Mouse (Mus musculus) forelimb bud, embryonic 11.5 days (tissue): ENCODE results near the gene Ccdc144b.
A peak's percentile ranks its signal among the peaks of the same experiment; 100 is the strongest.

Experiments used
- DNase-seq: peaks from one replicate; pipeline ENCODE4 v3.0.0-alpha.2; 2012; ENCODE audit warnings: low read depth, low spot score

The Ccdc144b gene

DNA sequence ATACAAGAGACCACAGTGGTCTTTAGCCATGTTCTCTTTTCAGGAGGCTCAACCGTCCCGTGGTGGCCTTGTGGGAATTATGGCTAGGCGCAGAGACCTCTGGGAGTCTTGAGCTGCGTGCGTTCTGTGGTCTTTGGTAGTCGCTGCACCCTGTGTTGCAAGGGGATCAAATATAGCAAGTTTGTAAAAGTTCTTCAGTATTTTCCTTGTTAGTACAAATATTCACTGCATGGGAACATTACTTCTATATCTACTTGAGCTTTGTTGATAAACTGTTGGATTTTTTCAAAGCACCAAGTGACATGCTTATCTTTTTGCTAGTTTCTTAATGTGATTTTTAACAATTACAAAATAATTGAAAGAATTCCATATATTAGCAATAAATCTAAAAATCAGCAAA is at the start of gene Ccdc144b:
TSS of gene Ccdc144b (minus strand) at position 101 of the 400 bp plus-strand sequence.
- DNase-seq, result no peak

GRCm38 (mm10) chr3:36095371-36095770 is 42.0 kb upstream of the Ccdc144b start:
- no peak for DNase-seq

DNA sequence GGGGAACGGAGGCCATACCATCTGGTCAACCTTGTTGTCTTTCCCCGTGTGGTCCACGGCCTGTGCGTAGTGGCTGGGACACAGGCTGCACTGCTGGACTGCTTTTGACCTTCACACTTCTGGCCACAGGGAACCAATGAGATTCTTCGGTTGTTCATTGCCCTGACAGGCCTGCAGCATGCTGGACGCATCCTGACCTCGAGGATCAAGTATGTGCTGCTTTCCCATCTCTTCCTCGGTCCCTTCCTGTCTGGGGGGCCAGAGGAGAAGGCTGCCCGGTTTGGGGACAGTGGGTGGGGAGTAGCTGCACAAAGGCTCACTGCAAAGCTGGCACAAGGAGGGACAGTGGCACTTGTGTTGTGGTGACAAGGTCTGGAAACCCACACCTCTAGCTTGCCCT is 34.2 kb upstream of the Ccdc144b start:
- no peak for DNase-seq

- no peak for DNase-seq
Observed at GRCm38 (mm10) chr3:36085394-36085793, 32.0 kb upstream of the Ccdc144b start.

DNA sequence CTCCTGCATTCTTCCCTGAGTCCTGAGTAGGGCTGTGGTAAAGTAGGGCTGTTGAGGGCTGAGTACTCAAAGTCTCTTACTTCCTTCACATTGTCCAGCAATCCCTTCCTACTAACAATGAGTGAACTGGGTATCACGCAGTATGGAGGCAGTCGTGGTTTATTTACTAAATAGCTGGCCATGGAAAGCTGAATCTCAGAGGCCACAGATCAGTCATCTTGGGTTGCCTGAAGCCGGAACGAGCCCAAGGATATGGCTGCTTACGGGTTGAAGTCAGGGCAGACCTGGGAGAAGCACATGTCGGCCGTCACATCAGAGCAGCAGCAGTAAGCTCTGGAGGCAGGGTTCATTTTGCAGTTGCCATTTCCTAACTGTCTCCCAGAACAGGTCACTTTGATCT is 30.0 kb upstream of the Ccdc144b start:
- no peak for DNase-seq

GRCm38 (mm10) chr3:36082843-36083242 is 29.5 kb upstream of the Ccdc144b start:
- no peak for DNase-seq

DNA sequence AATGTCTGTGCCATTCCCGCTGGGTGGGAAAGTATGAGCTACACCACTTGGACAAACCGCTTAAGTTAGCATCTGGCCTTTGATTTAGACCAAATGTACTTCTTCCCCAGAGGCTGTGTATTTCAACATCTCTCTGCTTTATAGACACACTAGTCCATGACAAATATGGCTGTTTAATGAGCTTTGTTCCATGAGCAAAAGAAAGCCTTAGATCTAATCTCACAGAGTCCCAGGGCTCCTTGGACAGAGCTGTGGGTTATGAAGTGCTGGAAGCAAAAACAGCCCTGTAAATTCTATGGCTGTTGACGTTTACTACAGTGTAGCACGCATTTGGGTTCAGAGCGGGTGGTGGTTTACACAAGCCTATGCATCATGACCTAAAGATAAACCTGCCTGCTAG is 27.4 kb upstream of the Ccdc144b start:
- no peak for DNase-seq

DNA sequence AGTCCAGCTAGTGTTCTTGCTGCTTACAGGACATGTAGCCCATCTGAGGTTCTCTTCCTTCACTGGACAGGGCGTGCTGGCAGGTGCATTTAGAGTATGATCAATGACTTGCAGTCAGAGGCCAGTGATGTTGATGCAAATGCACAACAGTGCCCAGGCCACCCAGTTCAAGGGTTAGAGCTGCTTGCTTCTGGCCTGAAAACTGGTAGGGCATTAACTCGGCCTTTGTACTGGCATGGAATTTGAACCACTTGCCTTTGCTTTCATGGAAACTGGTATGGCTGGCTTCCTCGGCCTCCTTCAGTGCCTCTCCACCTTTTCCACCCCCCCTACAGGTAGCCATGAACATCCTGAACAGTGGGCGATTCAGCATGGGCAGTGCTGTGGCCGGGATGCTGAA is 26.5 kb upstream of the Ccdc144b start:
- no peak for DNase-seq

GRCm38 (mm10) chr3:36077386-36077785 is 24.0 kb upstream of the Ccdc144b start:
- DNase-seq, result no peak

- no peak for DNase-seq
Observed at GRCm38 (mm10) chr3:36075466-36075865, 22.1 kb upstream of the Ccdc144b start.

DNA sequence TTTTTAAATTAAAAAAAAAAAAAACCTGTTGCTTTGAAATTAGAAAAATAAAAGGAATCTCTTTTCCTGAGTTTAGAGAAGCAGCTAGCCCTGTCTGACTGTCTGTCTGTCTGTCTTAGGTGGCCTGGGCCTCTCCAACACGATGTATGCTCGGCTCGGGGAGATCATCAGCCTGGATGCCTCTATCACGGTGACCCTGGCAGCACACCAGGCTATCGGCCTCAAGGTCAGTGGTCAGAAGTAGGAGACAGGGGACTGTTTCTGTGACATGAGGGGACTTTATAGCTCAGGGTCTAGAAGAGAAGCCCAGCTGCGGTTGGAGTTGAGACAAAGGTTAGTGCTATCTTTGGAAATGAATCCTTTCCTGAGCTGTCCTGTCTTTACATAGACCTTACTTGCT is 20.9 kb upstream of the Ccdc144b start:
- no peak for DNase-seq

GRCm38 (mm10) chr3:36071047-36071446 is 17.7 kb upstream of the Ccdc144b start:
- no peak for DNase-seq

DNA sequence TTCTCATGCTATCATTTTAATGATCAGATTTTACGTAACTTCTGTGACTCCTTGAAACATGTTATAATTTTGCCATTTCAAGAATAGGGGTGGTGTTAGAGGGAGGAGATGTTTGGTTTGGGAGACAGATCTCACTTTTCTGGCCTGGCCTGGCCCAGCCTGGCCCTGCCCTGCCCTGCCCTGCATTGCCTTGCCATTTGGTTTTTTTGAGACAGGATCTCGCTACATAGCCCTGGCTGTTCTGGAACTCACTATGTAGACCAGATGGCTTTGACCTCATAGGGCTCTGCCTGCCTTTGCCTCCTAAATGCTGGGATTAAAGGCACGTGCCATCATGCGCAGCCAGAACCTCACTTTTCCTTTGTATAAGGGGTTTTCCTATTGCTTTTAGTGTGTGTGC is 17.1 kb upstream of the Ccdc144b start:
- DNase-seq, result no peak

DNA sequence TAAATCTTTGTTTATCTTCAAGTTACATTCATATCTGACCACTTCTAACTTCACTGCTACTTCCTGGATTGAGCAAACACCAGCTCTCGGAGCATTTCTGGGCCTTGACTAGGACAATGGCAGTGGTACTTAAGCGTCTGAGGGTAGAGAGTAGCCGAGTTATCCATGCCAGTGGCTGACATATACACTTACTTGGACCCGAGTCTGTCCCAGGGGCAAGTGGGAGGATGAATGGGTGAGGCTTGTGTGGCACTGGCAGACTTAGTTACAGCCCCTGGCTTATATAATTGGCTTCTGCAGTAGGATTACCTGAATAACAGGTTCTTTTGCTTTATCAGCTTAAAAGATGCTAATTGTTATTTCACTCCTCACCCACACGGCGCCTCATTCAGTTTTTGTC is 14.4 kb upstream of the Ccdc144b start:
- no peak for DNase-seq

GRCm38 (mm10) chr3:36065843-36066651 is 12.7 kb upstream of the Ccdc144b start, which contains the start of gene Acad9:
Gene Acad9, plus strand, starts transcription at chr3:36065979.
- DNase-seq, result peak; percentile 95

DNA sequence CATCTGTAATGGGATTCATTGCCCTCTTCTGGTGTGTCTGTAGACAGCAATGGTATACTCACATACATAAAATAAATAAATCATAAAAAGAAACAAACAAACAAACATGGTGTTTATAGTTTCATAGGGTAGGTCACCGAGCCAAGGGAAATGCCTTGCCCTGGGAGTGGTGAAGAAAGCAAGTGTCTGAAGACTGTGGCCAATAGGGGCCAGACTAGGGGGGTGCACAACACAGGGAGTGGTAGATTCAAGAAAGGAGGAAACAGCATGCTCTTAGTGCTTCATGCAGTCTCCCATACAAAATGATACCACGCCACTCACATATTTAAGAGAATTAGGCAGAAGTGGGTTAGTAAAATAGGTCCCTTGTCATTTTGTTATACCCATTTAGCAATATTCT is 11.8 kb upstream of the Ccdc144b start:
- no peak for DNase-seq

DNA sequence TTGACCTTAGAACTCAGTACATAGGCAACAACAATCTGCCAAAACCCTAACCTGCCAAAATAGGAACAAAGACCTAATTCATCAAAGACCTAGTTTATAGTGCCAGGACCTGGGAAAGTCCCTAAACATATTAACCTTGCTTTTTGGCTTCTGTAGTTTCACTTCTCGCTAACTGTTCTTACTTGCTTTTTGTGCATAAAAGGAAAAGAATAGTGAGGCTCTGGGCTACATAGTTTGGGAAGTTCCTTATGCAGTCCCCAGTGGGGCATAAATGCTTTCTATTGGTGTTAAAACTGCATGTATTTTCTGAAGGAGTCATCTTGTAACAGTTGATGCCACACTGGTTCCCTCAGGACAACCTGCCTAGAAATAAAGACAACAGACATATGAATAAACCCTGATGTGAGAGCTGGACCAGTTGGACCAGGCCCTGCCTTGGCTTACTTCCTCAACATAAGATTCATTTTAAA is 11.3 kb upstream of the Ccdc144b start:
- no peak for DNase-seq

GRCm38 (mm10) chr3:36060096-36060850 is 6.9 kb upstream of the Ccdc144b start:
- DNase-seq, result peak; percentile 58

DNA sequence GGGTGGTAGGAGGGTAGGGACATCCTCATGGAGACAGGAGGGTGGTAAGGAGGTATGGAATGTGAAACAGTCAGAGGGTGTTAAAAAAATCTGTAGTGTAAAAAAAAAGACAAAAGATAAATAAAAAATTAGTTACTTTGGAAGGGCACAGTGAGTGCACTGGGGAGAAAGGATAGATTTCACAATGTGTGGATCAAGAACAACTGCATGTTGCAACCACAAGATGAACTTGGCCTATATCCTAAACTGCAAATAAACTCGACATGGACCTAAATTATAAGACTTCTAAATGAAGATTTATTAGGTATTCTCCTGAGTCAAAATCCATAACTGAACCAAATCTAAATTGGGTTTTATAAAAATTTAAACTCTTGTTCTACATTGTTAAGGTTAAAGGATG is 4.2 kb downstream of the Ccdc144b start:
- no peak for DNase-seq

DNA sequence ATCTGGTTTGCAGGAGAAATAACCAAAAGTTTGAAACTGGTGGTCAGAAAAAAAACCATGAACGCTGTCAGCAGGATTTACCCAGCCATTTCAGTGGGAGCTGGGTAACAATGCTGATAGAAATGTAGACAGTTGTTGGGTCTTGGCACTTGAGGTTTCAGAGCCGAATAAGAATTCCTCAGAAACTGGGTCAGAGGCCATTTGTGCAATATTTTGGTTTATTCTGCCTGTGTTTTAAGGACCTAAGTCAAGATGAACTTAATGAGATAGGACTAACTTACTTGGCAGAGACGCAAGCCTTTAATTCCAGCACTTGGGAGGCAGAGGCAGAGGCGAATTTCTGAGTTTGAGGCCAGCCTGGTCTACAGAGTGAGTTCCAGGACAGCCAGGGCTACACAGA is 8.3 kb downstream of the Ccdc144b start:
- no peak for DNase-seq

- DNase-seq, result no peak
Observed at GRCm38 (mm10) chr3:36044520-36044919, 8.8 kb downstream of the Ccdc144b start.

DNA sequence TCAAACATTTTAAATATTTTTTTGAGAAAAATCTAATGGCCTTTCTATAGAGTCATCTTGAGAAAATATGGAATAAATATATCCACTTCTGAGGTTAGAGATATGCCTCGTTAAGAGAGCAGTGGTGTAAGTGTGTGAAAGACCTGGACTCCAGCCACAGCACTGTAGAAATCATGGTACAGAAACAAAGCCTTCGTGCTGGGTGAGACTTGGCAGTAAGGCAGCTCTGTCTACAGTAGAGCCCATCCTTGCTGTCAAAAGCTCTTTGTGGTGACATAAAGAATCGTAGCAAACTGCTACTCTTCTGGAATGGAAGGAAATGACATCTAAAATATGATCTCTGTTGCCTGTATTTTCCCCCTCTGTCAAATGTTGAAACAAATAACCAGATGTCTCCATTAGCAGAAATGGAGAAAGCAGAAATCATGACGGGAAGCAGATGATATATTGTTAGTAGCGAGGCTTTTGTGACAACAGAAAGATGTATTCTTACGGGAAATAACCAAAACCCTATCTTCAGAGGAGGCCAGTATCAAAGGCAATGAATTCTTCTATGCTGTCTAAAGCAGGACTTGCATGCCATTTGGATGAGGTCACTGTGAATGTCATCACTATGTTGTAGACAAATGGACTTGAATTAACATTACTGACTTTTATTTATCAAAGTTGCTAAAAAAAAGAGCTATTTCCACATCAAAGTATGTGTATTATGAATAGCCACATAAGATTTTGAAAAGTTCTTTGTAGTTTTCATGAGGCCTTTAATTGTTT is 21.4 kb downstream of the Ccdc144b start:
- no peak for DNase-seq
